8 mouse cellular contexts compared by ENCODE assay signal in the genomic region with DNA sequence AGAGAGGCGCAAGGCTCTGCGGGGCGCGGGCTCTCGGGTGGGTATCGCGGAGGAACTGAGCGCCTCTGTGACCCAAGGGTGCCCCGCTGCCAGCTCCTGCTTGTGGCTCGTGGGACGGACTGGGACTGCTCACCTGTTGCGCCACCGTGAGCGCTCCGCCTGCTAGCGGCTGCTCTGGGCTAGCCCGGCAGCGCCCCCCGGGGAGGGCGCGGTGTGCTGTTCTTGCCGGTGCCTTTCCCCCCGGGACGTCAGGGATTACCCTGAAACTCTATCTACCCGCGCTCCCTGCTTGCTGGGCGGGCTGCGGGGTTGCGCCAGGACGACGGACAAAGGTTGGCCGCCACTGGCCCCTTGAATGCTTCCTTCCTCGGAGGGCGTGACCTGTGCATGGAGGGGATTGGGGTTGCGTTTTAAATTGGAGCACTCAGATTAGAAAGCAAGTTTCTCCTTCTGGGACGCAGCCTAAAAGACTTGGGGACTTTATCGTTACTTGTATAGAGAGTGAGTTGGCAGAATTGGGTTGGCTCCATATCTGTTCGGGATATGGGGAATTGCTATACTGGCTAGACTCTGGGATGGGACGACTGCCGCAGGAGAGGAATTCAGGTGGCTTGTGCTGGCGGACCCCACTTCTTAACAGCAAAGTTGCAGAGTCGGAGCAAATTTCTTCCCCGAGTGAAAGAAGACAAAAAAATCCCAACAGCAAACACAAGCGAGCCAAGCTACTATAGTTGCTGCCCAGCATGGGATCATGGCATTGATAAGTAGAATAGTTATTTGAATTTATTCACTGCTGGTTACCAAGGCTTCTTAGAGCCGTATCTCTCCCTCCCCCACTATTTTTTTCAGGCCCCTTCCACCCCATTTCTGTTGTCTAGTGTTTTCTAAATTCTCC. TPM values are rescaled to one million over a fixed set of nuclear protein-coding genes. Genes with fewer than 3 reads are reported as not detected.
A peak's percentile ranks its signal among the peaks of the same experiment; 100 is the strongest.
DNase-seq lines count a peak whose midpoint lies in the region; ATAC-seq and TF ChIP-seq lines count a peak whose summit lies in the region.

No protein-coding gene starts in this region.

- H3K36me3 ChIP-seq in liver, postnatal 0 days (replicated peaks; ENCODE audit: insufficient read depth, low read length) = peaks cover 6% of the 10 kb centered on the region
- H3K36me3 ChIP-seq in neural tube, embryonic 15.5 days = no peaks in the 10 kb centered on the region

- H3K27ac ChIP-seq in liver, postnatal 0 days (ENCODE audit: low read depth) = peak overlapping the region; percentile 81
- H3K27ac ChIP-seq in neural tube, embryonic 15.5 days (replicated peaks) = peak overlapping the region; percentile 75

- WGBS in liver, postnatal 0 days (ENCODE audit: insufficient replicate concordance) = under 1% methylated on average over 41 of the region's 45 CpGs
- 3% methylated on average over 45 of the region's 45 CpGs for WGBS in neural tube, embryonic 15.5 days

- peaks cover 7% of the 10 kb centered on the region; the same call in 1 of the 2 replicates for H3K27me3 ChIP-seq in liver, postnatal 0 days (ENCODE audit: insufficient read depth, low read length)
- H3K27me3 ChIP-seq in neural tube, embryonic 15.5 days (replicated peaks) = no peaks in the 10 kb centered on the region

- H3K9me3 ChIP-seq in liver, postnatal 0 days (ENCODE audit: low read length) = no peaks in the 10 kb centered on the region
- H3K9me3 ChIP-seq in neural tube, embryonic 15.5 days (replicated peaks) = no peaks in the 10 kb centered on the region

- H3K4me1 ChIP-seq in liver, postnatal 0 days (ENCODE audit: insufficient read depth) = peaks cover 40% of the 10 kb centered on the region
- peaks cover 48% of the 10 kb centered on the region for H3K4me1 ChIP-seq in neural tube, embryonic 15.5 days

- peak overlapping the region; percentile 97 for H3K4me2 ChIP-seq in liver, postnatal 0 days (ENCODE audit: low read depth, low read length)
- peak overlapping the region; percentile 100 for H3K4me2 ChIP-seq in neural tube, embryonic 15.5 days

- H3K9ac ChIP-seq in liver, postnatal 0 days (replicated peaks) = peak overlapping the region; percentile 83
- H3K9ac ChIP-seq in neural tube, embryonic 15.5 days (replicated peaks) = peak overlapping the region; percentile 71

- no peak for TF ChIP-seq EP300 in liver, postnatal 0 days (IDR thresholded peaks at IDR 0.05; ENCODE audit: low read depth)

- peak; percentile 45; the same call in 1 of the 2 replicates for TF ChIP-seq CTCF in liver, postnatal 0 days (IDR thresholded peaks at IDR 0.05; ENCODE audit: low read depth)

- H3K4me3 ChIP-seq in liver, postnatal 0 days (ENCODE audit: low read depth, low read length) = peak overlapping the region; percentile 86
- H3K4me3 ChIP-seq in neural tube, embryonic 15.5 days (replicated peaks) = peak overlapping the region; percentile 72

- peak; percentile 32 for ATAC-seq in inflammation-experienced regulatory T-cells, adult 6 months
- ATAC-seq in liver, postnatal 0 days = peak; percentile 75
- ATAC-seq in neural tube, embryonic 15.5 days (ENCODE audit: low FRiP score) = peak; percentile 42

- DNase-seq in kidney, adult 11 months = peak; percentile 74
- no peak for DNase-seq in kidney, adult 18-20 months
- DNase-seq in brain, adult 2 months (ENCODE audit: low read depth, low spot score) = peak; percentile 30
- DNase-seq in gastrocnemius, postnatal 10 days = peak; percentile 45
- DNase-seq in liver, postnatal 0 days = peak; percentile 77
- no peak for DNase-seq in yolk sac, embryonic 10.5 days (ENCODE audit: low spot score)

RNA-seq across cellular contexts. Expression of gene Spata13, which starts 1.3 kb away (rescaled TPM):
- total RNA-seq in gastrocnemius, postnatal 10 days (2021) = 10 to 100 TPM in 1 of 2 experiments, 1 to 10 TPM in 1; 9.9 to 19.5 TPM
- 100 to 1,000 TPM in 1 of 3 experiments, 10 to 100 TPM in 2; 87.6 to 120 (median 95.0) TPM for polyA plus RNA-seq in inflammation-experienced regulatory T-cells, adult 6 months (2017; shearing (Covaris generic))
- 13.7 and 14.0 TPM in 2 replicates for polyA plus RNA-seq in liver, postnatal 0 days (2015; fragmentation: Nextera tagmentation; extraction: Ambion mirVana)
- polyA plus RNA-seq in neural tube, embryonic 15.5 days (2015; fragmentation: Nextera tagmentation; extraction: Ambion mirVana) = 22.7 and 22.9 TPM in 2 replicates

Comparison
In these comparisons a context has a peak if more than half of its experiments do, and no peak if none do; other contexts are left out.
1. DNase-seq: peak in kidney, adult 11 months (single experiment), brain, adult 2 months (single experiment), gastrocnemius, postnatal 10 days (single experiment) and liver, postnatal 0 days (single experiment); none in kidney, adult 18-20 months (single experiment) and yolk sac, embryonic 10.5 days (single experiment).
2. Peak in every context shown above with its lines, with median percentiles within 50 percentile points of each other: ATAC-seq.